12 mouse cellular contexts compared by ENCODE assay signal in genomic region chr8:3694121-3694520, GRCm38 (mm10). TPM values are rescaled to one million over a fixed set of nuclear protein-coding genes. Genes with fewer than 3 reads are reported as not detected.
"Had no signal": no experiment of that assay in that cellular context is flagged by ENCODE, and none has a peak within 500 bp of the region (broad histone marks: within the 10 kb centered on the region; RNA-seq: fewer than 3 reads in every experiment).

Fcer2a (minus strand) TSS chr8:3694175.

- DNase-seq: kidney, adult 8-10 months; kidney, postnatal 25 days; lung, adult 18-20 months; lung, postnatal 10 days; midbrain, embryonic 14.5 days; right cerebral cortex, postnatal 14 days; thymus, adult 18-20 months; thymus, postnatal 14 days had no signal

- ATAC-seq: intestine, embryonic 16.5 days had no signal

RNA-seq across cellular contexts. Expression of gene Fcer2a, which starts in this region (rescaled TPM):
- total RNA-seq: layer of hippocampus, postnatal 25 days; left cerebral cortex, adult 8-10 months; left cerebral cortex, postnatal 36 days had no signal
